Mouse (Mus musculus): ENCODE results near the gene Pik3r6. TPM values are rescaled to one million over a fixed set of nuclear protein-coding genes. Genes with fewer than 3 reads are reported as not detected.

Gene Pik3r6
- polyA plus RNA-seq, 2 experiments = 1.3 to 1.5 TPM

DNA sequence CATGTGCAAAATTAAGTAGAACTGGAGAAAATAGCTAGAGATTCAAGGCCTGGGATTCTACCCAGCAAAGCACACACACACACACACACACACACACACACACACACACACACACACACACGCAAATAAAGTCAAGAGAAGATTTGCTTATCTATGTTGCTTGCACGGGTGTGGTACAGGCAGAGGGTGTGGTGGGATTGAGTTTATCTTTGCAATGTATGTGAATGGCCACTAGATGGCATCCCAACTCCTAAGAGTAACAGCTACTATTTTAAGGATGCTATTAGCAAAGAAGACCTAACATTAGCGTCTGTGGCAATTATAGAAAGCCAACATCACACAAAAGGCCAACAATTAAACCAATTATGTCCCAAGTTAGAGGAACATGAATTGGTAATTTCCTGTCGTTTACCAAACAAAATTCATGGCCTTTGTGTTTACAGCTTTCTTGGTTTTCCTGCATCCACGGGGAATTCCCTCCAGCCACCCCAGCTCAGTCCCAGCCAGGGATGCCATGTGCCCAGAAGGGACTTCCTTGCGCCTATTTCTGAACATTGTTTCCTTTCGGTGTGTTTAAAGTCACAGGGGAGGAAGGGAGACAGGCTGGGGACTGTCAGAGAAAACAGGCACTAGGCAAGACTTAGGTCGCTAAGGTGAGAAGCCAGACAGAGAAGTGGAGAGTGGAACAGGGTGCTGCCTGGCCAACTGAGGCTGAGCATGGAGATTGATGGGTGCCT is 17.4 kb upstream of the Pik3r6 start:
- H3K9me3 ChIP-seq (ENCODE audit: control insufficient read depth, low read length) = no peaks in the 10 kb centered on the region
- H3K9ac ChIP-seq (replicated peaks) = no peak overlapping the region
- TF ChIP-seq CTCF (IDR thresholded peaks at IDR 0.05; ENCODE audit: low read depth) = peak; percentile 73
- TF ChIP-seq EP300 (IDR thresholded peaks at IDR 0.05; ENCODE audit: low read depth) = no peak
- no peak for ATAC-seq (ENCODE audit: insufficient read depth)
- 26% methylated on average over 8 of the region's 8 CpGs for WGBS (ENCODE audit: insufficient replicate concordance)
- H3K27me3 ChIP-seq (ENCODE audit: control insufficient read depth, insufficient read depth, low read length) = no peaks in the 10 kb centered on the region
- peak; percentile 37 to 50 (median 42) for DNase-seq (ENCODE audit: low read depth in 3 of 3, low spot score in 3 of 3)
- no peaks in the 10 kb centered on the region for H3K36me3 ChIP-seq (replicated peaks; ENCODE audit: control insufficient read depth, insufficient read depth, low read depth)
- no peak overlapping the region for H3K4me2 ChIP-seq (ENCODE audit: low read depth)
- no peaks in the 10 kb centered on the region for H3K4me1 ChIP-seq (replicated peaks; ENCODE audit: control insufficient read depth in 2 of 2, insufficient read depth in 2 of 2, low read length in 1 of 2)
- no peak overlapping the region for H3K27ac ChIP-seq
- no peak overlapping the region for H3K4me3 ChIP-seq (ENCODE audit: insufficient read depth in 1 of 2, low read depth in 2 of 2, low read length in 2 of 2)

DNA sequence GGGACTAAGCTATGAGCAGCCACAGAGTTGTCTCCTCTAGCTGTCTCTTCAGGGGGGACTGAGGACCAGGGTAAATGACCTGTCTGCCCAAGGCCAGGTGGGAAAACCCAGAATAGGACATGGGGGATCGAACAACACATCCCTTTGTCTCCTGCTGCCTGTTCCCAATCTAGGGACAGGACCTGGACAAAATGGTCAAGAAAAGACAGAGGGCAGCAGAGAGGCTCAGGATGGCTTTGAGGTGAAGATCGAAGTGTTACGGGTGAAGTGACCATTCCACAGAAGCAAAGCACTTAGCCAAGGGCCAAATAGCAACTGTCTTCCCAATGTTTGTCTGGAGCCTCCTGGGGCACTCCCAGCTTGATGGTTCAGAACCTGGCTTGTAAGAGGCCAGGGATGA is 16.7 kb upstream of the Pik3r6 start:
- Histone ChIP-seq H3K27me3 (ENCODE audit: control insufficient read depth, insufficient read depth, low read length) (no peaks in the 10 kb centered on the region), H3K9ac (replicated peaks) (no peak overlapping the region), H3K4me3 (ENCODE audit: insufficient read depth in 1 of 2, low read depth in 2 of 2, low read length in 2 of 2) (no peak overlapping the region), H3K27ac (no peak overlapping the region), H3K4me2 (ENCODE audit: low read depth) (no peak overlapping the region), H3K9me3 (ENCODE audit: control insufficient read depth, low read length) (no peaks in the 10 kb centered on the region), H3K4me1 (replicated peaks; ENCODE audit: control insufficient read depth in 2 of 2, insufficient read depth in 2 of 2, low read length in 1 of 2) (no peaks in the 10 kb centered on the region), H3K36me3 (replicated peaks; ENCODE audit: control insufficient read depth, insufficient read depth, low read depth) (no peaks in the 10 kb centered on the region)
- DNase-seq (ENCODE audit: low read depth in 3 of 3, low spot score in 3 of 3) (no peak), ATAC-seq (ENCODE audit: insufficient read depth) (no peak)
- WGBS (ENCODE audit: insufficient replicate concordance) = 66% methylated on average over 3 of the region's 3 CpGs
- TF ChIP-seq CTCF (IDR thresholded peaks at IDR 0.05; ENCODE audit: low read depth) (0 out of 2 replicates have a peak, but pooled peaks have one; percentile 23), EP300 (IDR thresholded peaks at IDR 0.05; ENCODE audit: low read depth) (no peak)

GRCm38 (mm10) chr11:68487720-68488119 is 15.1 kb upstream of the Pik3r6 start:
- no peaks in the 10 kb centered on the region for H3K9me3 ChIP-seq (ENCODE audit: control insufficient read depth, low read length)
- H3K27me3 ChIP-seq (ENCODE audit: control insufficient read depth, insufficient read depth, low read length) = no peaks in the 10 kb centered on the region
- DNase-seq (ENCODE audit: low read depth in 3 of 3, low spot score in 3 of 3) (no peak), ATAC-seq (ENCODE audit: insufficient read depth) (no peak)
- H3K27ac ChIP-seq = no peak overlapping the region
- TF ChIP-seq CTCF (IDR thresholded peaks at IDR 0.05; ENCODE audit: low read depth) (no peak), EP300 (IDR thresholded peaks at IDR 0.05; ENCODE audit: low read depth) (no peak)
- H3K9ac ChIP-seq (replicated peaks) = no peak overlapping the region
- H3K36me3 ChIP-seq (replicated peaks; ENCODE audit: control insufficient read depth, insufficient read depth, low read depth) = no peaks in the 10 kb centered on the region
- H3K4me3 ChIP-seq (ENCODE audit: insufficient read depth in 1 of 2, low read depth in 2 of 2, low read length in 2 of 2) = no peak overlapping the region
- WGBS (ENCODE audit: insufficient replicate concordance) = 69% methylated on average over 10 of the region's 10 CpGs
- no peak overlapping the region for H3K4me2 ChIP-seq (ENCODE audit: low read depth)
- H3K4me1 ChIP-seq (replicated peaks; ENCODE audit: control insufficient read depth in 2 of 2, insufficient read depth in 2 of 2, low read length in 1 of 2) = no peaks in the 10 kb centered on the region

- DNase-seq (ENCODE audit: low read depth in 3 of 3, low spot score in 3 of 3) = no peak
- Histone ChIP-seq H3K27me3 (ENCODE audit: control insufficient read depth, insufficient read depth, low read length) (no peaks in the 10 kb centered on the region), H3K36me3 (replicated peaks; ENCODE audit: control insufficient read depth, insufficient read depth, low read depth) (no peaks in the 10 kb centered on the region), H3K27ac (no peak overlapping the region), H3K4me1 (replicated peaks; ENCODE audit: control insufficient read depth in 2 of 2, insufficient read depth in 2 of 2, low read length in 1 of 2) (no peaks in the 10 kb centered on the region), H3K9me3 (ENCODE audit: control insufficient read depth, low read length) (no peaks in the 10 kb centered on the region), H3K4me2 (ENCODE audit: low read depth) (no peak overlapping the region), H3K4me3 (ENCODE audit: insufficient read depth in 1 of 2, low read depth in 2 of 2, low read length in 2 of 2) (no peak overlapping the region), H3K9ac (replicated peaks) (no peak overlapping the region)
- no peak for TF ChIP-seq CTCF (IDR thresholded peaks at IDR 0.05; ENCODE audit: low read depth)
- no peak for ATAC-seq (ENCODE audit: insufficient read depth)
- WGBS (ENCODE audit: insufficient replicate concordance) = 51% methylated on average over 6 of the region's 6 CpGs
Measured at GRCm38 (mm10) chr11:68488256-68488824, 14.5 kb upstream of the Pik3r6 start.

GRCm38 (mm10) chr11:68489236-68489635 is 13.6 kb upstream of the Pik3r6 start:
- Histone ChIP-seq H3K9ac (replicated peaks) (no peak overlapping the region), H3K4me1 (replicated peaks; ENCODE audit: control insufficient read depth in 2 of 2, insufficient read depth in 2 of 2, low read length in 1 of 2) (no peaks in the 10 kb centered on the region), H3K27ac (no peak overlapping the region), H3K27me3 (ENCODE audit: control insufficient read depth, insufficient read depth, low read length) (no peaks in the 10 kb centered on the region), H3K4me3 (ENCODE audit: insufficient read depth in 1 of 2, low read depth in 2 of 2, low read length in 2 of 2) (no peak overlapping the region), H3K9me3 (ENCODE audit: control insufficient read depth, low read length) (no peaks in the 10 kb centered on the region), H3K36me3 (replicated peaks; ENCODE audit: control insufficient read depth, insufficient read depth, low read depth) (no peaks in the 10 kb centered on the region), H3K4me2 (ENCODE audit: low read depth) (no peak overlapping the region)
- DNase-seq (ENCODE audit: low read depth in 3 of 3, low spot score in 3 of 3) (no peak), ATAC-seq (ENCODE audit: insufficient read depth) (no peak)
- TF ChIP-seq EP300 (IDR thresholded peaks at IDR 0.05; ENCODE audit: low read depth) = no peak
- TF ChIP-seq CTCF (IDR thresholded peaks at IDR 0.05; ENCODE audit: low read depth) = no peak
- WGBS (ENCODE audit: insufficient replicate concordance) = 46% methylated on average over 2 of the region's 2 CpGs
